Mouse (Mus musculus): ENCODE measurements around the gene Bola1. TPM values are rescaled to one million over a fixed set of nuclear protein-coding genes. Genes with fewer than 3 reads are reported as not detected.
"Not testable (repeated sequence)": the region's sequence is repeated elsewhere in the genome, so short reads cannot be mapped to it uniquely, and the experiment has no call there.

Bola1 gene
- polyA plus RNA-seq, 1 experiment from 2014 or later, result 55.3 TPM

GRCm38 (mm10) chr3:96249034-96249345, 29.5 kb upstream of the Bola1 start:
- POLR2A ChIA-PET, result interaction anchor here (1.0 kb wide), 1 partner anchor 13 kb away, joined by 3 read pairs; no protein-coding TSS in a partner anchor
- in situ Hi-C loops (cut with MboI; ENCODE audit: low pct_unique_long_range_greater_than_20kb), result no loop called here
- CTCF ChIA-PET, result interaction anchor here (1.1 kb wide), 1 partner anchor 13 kb away, joined by 5 read pairs; no protein-coding TSS in a partner anchor
- no peak for TF ChIP-seq CTCF (IDR thresholded peaks at IDR 0.05)
- no peaks in the 10 kb centered on the region for H3K27me3 ChIP-seq
- ATAC-seq (no peak), DNase-seq (ENCODE audit: low read depth, low spot score) (no peak)

GRCm38 (mm10) chr3:96248141-96249033, 28.9 kb upstream of the Bola1 start:
- CTCF ChIA-PET, result interaction anchor here (1.1 kb wide), 1 partner anchor 13 kb away, joined by 5 read pairs; no protein-coding TSS in a partner anchor
- TF ChIP-seq CTCF (IDR thresholded peaks at IDR 0.05), result no peak
- POLR2A ChIA-PET, result interaction anchor here (1.0 kb wide), 1 partner anchor 14 kb away, joined by 3 read pairs; no protein-coding TSS in a partner anchor
- no peaks in the 10 kb centered on the region for H3K27me3 ChIP-seq
- ATAC-seq (no peak), DNase-seq (ENCODE audit: low read depth, low spot score) (no peak)
- in situ Hi-C loops (cut with MboI; ENCODE audit: low pct_unique_long_range_greater_than_20kb), result no loop called here

- DNase-seq (ENCODE audit: low read depth, low spot score) (no peak), ATAC-seq (no peak)
- in situ Hi-C loops (cut with MboI; ENCODE audit: low pct_unique_long_range_greater_than_20kb), result no loop called here
These were observed 28.0 kb upstream of the Bola1 start for GRCm38 (mm10) chr3:96247356-96248140.

DNA sequence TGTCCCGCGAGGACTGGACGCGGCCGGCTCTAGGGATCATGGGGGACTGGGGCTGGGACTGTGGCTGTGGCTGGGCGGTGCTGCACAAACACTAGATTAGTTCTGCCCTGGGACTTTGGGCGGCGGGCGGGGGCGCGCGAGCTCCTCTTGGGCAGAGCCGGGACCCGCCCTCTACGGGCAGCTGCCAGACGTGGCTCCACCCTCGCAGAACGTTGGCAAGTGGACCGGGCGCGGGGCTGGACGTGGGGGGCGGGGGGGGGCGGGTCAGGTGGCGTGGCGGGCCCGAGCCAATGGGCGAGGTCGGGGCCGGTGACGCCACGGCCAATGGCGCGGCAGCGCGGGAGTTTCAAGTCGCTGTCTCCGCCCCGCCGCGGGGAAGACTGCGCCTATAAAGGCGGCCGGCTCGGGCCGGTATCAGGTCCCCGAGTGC, 26.9 kb upstream of the Bola1 start, which contains the start of gene Hist2h3c1:
Gene Hist2h3c1, plus strand, starts transcription at position 259 of the 430 bp plus-strand sequence.
- DNase-seq (ENCODE audit: low read depth, low spot score); POLR2A ChIA-PET; in situ Hi-C loops (cut with MboI; ENCODE audit: low pct_unique_long_range_greater_than_20kb); CTCF ChIA-PET; H3K27me3 ChIP-seq: not testable (repeated sequence)
- ATAC-seq, result peak; percentile 89

More at GRCm38 (mm10) chr3:96247356-96248140, 28.0 kb upstream of the Bola1 start:
- no peaks in the 10 kb centered on the region for H3K27me3 ChIP-seq
- CTCF ChIA-PET, result no interaction called here
- TF ChIP-seq CTCF (IDR thresholded peaks at IDR 0.05), result no peak
- POLR2A ChIA-PET, result interaction anchor here (0.8 kb wide), 1 partner anchor 28 kb away, joined by 3 read pairs; the partner anchor contains the start of genes Bola1 and Hist2h2ab

GRCm38 (mm10) chr3:96246018-96246417, 26.5 kb upstream of the Bola1 start:
- CTCF ChIA-PET; in situ Hi-C loops (cut with MboI; ENCODE audit: low pct_unique_long_range_greater_than_20kb); H3K27me3 ChIP-seq; DNase-seq (ENCODE audit: low read depth, low spot score); POLR2A ChIA-PET; ATAC-seq: not testable (repeated sequence)

- DNase-seq (ENCODE audit: low read depth, low spot score), result peak; percentile 66
- in situ Hi-C loops (cut with MboI; ENCODE audit: low pct_unique_long_range_greater_than_20kb), result not testable (repeated sequence)
These were observed 25.7 kb upstream of the Bola1 start, which contains the start of gene Hist2h2aa1 for GRCm38 (mm10) chr3:96245003-96245886. Gene Hist2h2aa1 (plus strand): TSS chr3:96245497.

DNA sequence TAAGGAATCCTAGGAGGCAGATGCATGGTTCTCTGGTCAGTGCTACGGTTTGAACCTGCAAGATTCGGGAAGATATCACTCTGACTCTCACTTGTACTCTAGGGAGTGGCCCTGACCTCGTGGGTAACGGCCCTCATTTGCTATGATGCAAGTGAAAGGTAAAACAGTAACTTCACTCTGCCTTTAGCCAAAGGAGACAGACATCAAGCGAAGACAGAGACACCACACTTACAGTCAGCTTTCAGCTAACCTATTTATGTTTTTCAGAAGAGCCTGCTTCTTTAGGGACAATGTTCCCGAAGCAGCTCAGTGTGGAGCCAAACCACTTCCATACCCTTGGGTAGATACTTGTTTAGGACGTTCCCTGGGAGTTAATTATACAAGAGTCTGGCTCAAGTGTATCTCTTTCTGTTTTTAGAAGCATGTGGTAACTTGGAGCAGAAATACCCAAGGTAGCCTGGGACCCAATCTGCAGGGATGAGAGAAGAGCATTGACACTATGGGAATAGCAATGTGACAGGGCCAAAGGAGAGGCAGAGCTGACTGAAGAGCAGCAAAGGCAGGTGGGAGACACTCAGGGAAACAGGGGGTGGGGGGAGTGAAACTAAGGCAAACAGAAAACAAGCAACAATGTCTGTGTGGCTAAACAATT, 24.5 kb upstream of the Bola1 start:
- no peak for ATAC-seq
- no peak for TF ChIP-seq CTCF (IDR thresholded peaks at IDR 0.05)
- no peak for DNase-seq (ENCODE audit: low read depth, low spot score)
- ChIA-PET POLR2A (interaction anchor here (0.7 to 5.3 kb wide), 10 partner anchors 15 to 82 kb away, joined by 3 to 56 read pairs (median 4); partner anchors contain the start of genes Bola1, Hist2h2ab, Hist2h2ac and Hist2h2bb), CTCF (interaction anchor here (0.7 to 2.4 kb wide), 7 partner anchors 18 to 178 kb away, joined by 3 to 12 read pairs (median 7); partner anchors contain the start of genes Bola1, Hist2h2ab, Hist2h2ac and Hist2h2bb)
- H3K27me3 ChIP-seq, result no peaks in the 10 kb centered on the region
- in situ Hi-C loops (cut with MboI; ENCODE audit: low pct_unique_long_range_greater_than_20kb), result no loop called here

More at GRCm38 (mm10) chr3:96245003-96245886, 25.7 kb upstream of the Bola1 start, which contains the start of gene Hist2h2aa1:
- ChIA-PET POLR2A (interaction anchor here (0.9 to 5.3 kb wide), 6 partner anchors 16 to 49 kb away, joined by 3 to 56 read pairs (median 6); partner anchors contain the start of genes Bola1, Hist2h2ab, Hist2h2ac and Hist2h2bb), CTCF (interaction anchor here (1.2 to 2.4 kb wide), 2 partner anchors 14 to 179 kb away, joined by 3 to 11 read pairs; no protein-coding TSS in a partner anchor)
- not testable (repeated sequence) for H3K27me3 ChIP-seq
- ATAC-seq, result peak; percentile 68

GRCm38 (mm10) chr3:96240799-96241197, 21.3 kb upstream of the Bola1 start:
- H3K27me3 ChIP-seq, result no peaks in the 10 kb centered on the region
- ChIA-PET POLR2A (interaction anchor here (1.4 to 5.3 kb wide), 2 partner anchors 21 to 28 kb away, joined by 3 to 56 read pairs; partner anchors contain the start of genes Bola1, Hist2h2ab, Hist2h2ac and Hist2h2bb), CTCF (interaction anchor here (0.9 to 1.3 kb wide), 4 partner anchors 14 to 84 kb away, joined by 3 read pairs; no protein-coding TSS in a partner anchor)
- in situ Hi-C loops (cut with MboI; ENCODE audit: low pct_unique_long_range_greater_than_20kb), result no loop called here
- DNase-seq (ENCODE audit: low read depth, low spot score) (no peak), ATAC-seq (no peak)
- no peak for TF ChIP-seq CTCF (IDR thresholded peaks at IDR 0.05)

- CTCF ChIA-PET, result interaction anchor here (0.9 to 1.3 kb wide), 4 partner anchors 13 to 83 kb away, joined by 3 read pairs; no protein-coding TSS in a partner anchor
- POLR2A ChIA-PET, result interaction anchor here (5.3 kb wide), 1 partner anchor 21 kb away, joined by 56 read pairs; the partner anchor contains the start of genes Bola1, Hist2h2ab, Hist2h2ac and Hist2h2be
- in situ Hi-C loops (cut with MboI; ENCODE audit: low pct_unique_long_range_greater_than_20kb); H3K27me3 ChIP-seq: not testable (repeated sequence)
- peak; percentile 41 for DNase-seq (ENCODE audit: low read depth, low spot score)
- peak; percentile 83 for ATAC-seq
These were observed 20.7 kb upstream of the Bola1 start, which contains the start of gene Hist2h2aa2 for GRCm38 (mm10) chr3:96239949-96240798. Gene Hist2h2aa2 (minus strand): TSS chr3:96240276.

- ATAC-seq, result peak; percentile 83
- H3K27me3 ChIP-seq; DNase-seq (ENCODE audit: low read depth, low spot score); in situ Hi-C loops (cut with MboI; ENCODE audit: low pct_unique_long_range_greater_than_20kb): not testable (repeated sequence)
- CTCF ChIA-PET, result interaction anchor here (2.0 kb wide), 1 partner anchor 12 kb away, joined by 10 read pairs; no protein-coding TSS in a partner anchor
- POLR2A ChIA-PET, result interaction anchor here (1.9 kb wide), 1 partner anchor 10 kb away, joined by 6 read pairs; no protein-coding TSS in a partner anchor
These were observed 19.7 kb upstream of the Bola1 start, which contains the start of gene Hist2h3c2 for GRCm38 (mm10) chr3:96238954-96239793. Gene Hist2h3c2 (minus strand): TSS chr3:96239127.
